Mouse (Mus musculus) lung, embryonic 14.5 days (tissue): ENCODE measurements around the gene Rnf126. TPM values are rescaled to one million over a fixed set of nuclear protein-coding genes. Genes with fewer than 3 reads are reported as not detected.

Experiments used
- ATAC-seq: fragments of 200-750 bp; cut with Nextera tagmentation; 2 replicates; pipeline ENCODE4 v1.8.0; 2017; ENCODE audit warnings: mild to moderate bottlenecking, moderate TSS enrichment, moderate library complexity; ENCODE audit not compliant: insufficient read depth
- DNase-seq: peaks from one replicate; pipeline ENCODE4 v3.0.0-alpha.2; 2015
- H3K27ac ChIP-seq: fragments of 300-500 bp; sonication (generic); 2 replicates; pipeline ENCODE4 v1.5.1; 2014; ENCODE audit warnings: low read depth, mild to moderate bottlenecking, moderate library complexity
- H3K27me3 ChIP-seq: fragments of 300-500 bp; sonication (generic); 2 replicates; pipeline ENCODE4 v1.6.1; 2014; ENCODE audit warnings: low read length, control low read depth; ENCODE audit not compliant: insufficient read depth
- H3K36me3 ChIP-seq: fragments of 300-500 bp; sonication (generic); 2 replicates; pipeline ENCODE4 v1.6.1; 2014; ENCODE audit warnings: control low read depth; ENCODE audit not compliant: insufficient read depth
- H3K4me1 ChIP-seq: fragments of 300-500 bp; sonication (generic); 2 replicates; pipeline ENCODE4 v1.6.1; 2014; ENCODE audit warnings: antibody characterized with exemption, control low read depth; ENCODE audit not compliant: insufficient read depth
- H3K4me2 ChIP-seq: fragments of 300-500 bp; sonication (generic); 2 replicates; pipeline ENCODE4 v1.6.1; 2014; ENCODE audit warnings: mild to moderate bottlenecking
- H3K4me3 ChIP-seq: fragments of 300-500 bp; sonication (generic); 2 replicates; pipeline ENCODE4 v1.5.1; 2014; ENCODE audit warnings: low read depth, low read length
- H3K9ac ChIP-seq: fragments of 300-500 bp; sonication (generic); 2 replicates; pipeline ENCODE4 v1.6.1; 2014
- H3K9me3 ChIP-seq: fragments of 300-500 bp; sonication (generic); 2 replicates; pipeline ENCODE4 v1.6.1; 2016; ENCODE audit warnings: low read depth, low read length, control low read depth
- CTCF ChIP-seq: IDR thresholded peaks from 2 replicates; pipeline ENCODE4 v1.5.1; 2016; ENCODE audit warnings: antibody characterized with exemption, low read depth
- WGBS: fragments of 180-500 bp; shearing (Covaris S2); extraction: QIAGEN DNeasy Blood & Tissue Kit; methylation state at CpG from one replicate; pipeline ENCODE4 v1.1.7; 2014; 5-methylcytosine and 5-hydroxymethylcytosine counted together
- polyA plus RNA-seq: library from polyadenylated mRNA; unstranded; fragments of >200 nt; fragmentation: Nextera tagmentation; extraction: Ambion mirVana; gene quantifications from 2 replicates; pipeline ENCODE4 v1.2.1, GENCODE M21; 2014

Gene Rnf126
- polyA plus RNA-seq, 1 experiment from 2014 or later = 123 TPM

DNA sequence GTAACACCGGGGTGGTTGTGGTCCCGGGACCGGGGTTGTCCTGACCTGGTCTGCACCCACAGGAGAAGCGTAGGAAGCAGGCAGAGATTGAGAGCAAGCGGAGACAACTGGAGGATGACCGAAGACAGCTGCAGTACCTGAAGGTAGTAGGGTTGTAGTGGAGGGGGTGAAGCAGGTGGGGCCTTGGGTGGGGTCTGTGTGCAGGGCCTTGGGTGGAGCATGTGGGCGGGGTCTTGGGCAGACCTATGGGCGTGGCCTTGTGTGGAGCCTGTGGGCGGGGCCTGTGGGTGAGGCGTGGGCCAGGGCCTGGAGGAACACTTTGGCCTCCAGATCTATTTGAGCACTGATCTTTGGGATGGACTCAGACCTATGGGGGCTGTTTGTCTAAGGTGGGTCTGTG, 40.2 kb upstream of the Rnf126 start:
- H3K27me3 ChIP-seq = no peaks in the 10 kb centered on the region
- 73% methylated on average over 10 of the region's 10 CpGs for WGBS
- peaks cover 23% of the 10 kb centered on the region for H3K36me3 ChIP-seq
- TF ChIP-seq CTCF = no peak
- H3K4me2 ChIP-seq = no peak overlapping the region
- peak overlapping the region; percentile 18; the same call in 1 of the 2 replicates for H3K27ac ChIP-seq
- no peaks in the 10 kb centered on the region for H3K9me3 ChIP-seq
- H3K4me1 ChIP-seq = peaks cover 12% of the 10 kb centered on the region
- ATAC-seq = no peak
- H3K9ac ChIP-seq = no peak overlapping the region
- H3K4me3 ChIP-seq = no peak overlapping the region
- DNase-seq = no peak

- H3K4me1 ChIP-seq = peaks cover 13% of the 10 kb centered on the region
- DNase-seq (no peak), ATAC-seq (no peak)
- H3K4me2 ChIP-seq = no peak overlapping the region
- no peaks in the 10 kb centered on the region for H3K27me3 ChIP-seq
- peaks cover 19% of the 10 kb centered on the region for H3K36me3 ChIP-seq
- no peak overlapping the region for H3K4me3 ChIP-seq
- H3K27ac ChIP-seq = no peak overlapping the region
- WGBS = 83% methylated on average over 9 of the region's 9 CpGs
- TF ChIP-seq CTCF = no peak
- no peaks in the 10 kb centered on the region for H3K9me3 ChIP-seq
- no peak overlapping the region for H3K9ac ChIP-seq
Measured at GRCm38 (mm10) chr10:79806331-79806730, 39.6 kb upstream of the Rnf126 start.

DNA sequence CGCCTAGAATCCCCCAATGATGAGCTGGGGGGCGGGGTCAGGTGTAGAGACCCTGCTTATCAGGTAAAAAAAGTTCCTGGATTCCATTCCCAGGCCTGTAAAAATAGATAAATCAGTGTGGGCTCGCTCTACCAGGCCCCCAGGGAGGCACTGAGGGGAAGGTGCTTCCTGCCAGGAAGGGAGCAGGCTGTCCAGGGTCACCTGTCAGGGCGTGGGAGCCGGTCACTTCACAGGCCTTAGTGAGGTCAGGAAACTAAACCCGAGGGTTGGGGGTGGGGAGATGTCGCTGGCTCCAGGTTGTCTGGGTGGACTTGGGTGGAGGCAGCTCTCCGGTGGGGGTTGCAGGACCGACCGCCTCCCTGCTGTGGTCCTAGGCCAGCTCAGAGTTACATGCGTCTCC, 38.9 kb upstream of the Rnf126 start:
- ATAC-seq = no peak
- Histone ChIP-seq H3K4me3 (no peak overlapping the region), H3K36me3 (peaks cover 12% of the 10 kb centered on the region), H3K4me1 (peaks cover 13% of the 10 kb centered on the region), H3K9ac (no peak overlapping the region), H3K9me3 (no peaks in the 10 kb centered on the region), H3K4me2 (no peak overlapping the region), H3K27ac (no peak overlapping the region; the same call in 1 of the 2 replicates), H3K27me3 (no peaks in the 10 kb centered on the region)
- DNase-seq = no peak
- TF ChIP-seq CTCF = no peak
- 43% methylated on average over 11 of the region's 11 CpGs for WGBS

DNA sequence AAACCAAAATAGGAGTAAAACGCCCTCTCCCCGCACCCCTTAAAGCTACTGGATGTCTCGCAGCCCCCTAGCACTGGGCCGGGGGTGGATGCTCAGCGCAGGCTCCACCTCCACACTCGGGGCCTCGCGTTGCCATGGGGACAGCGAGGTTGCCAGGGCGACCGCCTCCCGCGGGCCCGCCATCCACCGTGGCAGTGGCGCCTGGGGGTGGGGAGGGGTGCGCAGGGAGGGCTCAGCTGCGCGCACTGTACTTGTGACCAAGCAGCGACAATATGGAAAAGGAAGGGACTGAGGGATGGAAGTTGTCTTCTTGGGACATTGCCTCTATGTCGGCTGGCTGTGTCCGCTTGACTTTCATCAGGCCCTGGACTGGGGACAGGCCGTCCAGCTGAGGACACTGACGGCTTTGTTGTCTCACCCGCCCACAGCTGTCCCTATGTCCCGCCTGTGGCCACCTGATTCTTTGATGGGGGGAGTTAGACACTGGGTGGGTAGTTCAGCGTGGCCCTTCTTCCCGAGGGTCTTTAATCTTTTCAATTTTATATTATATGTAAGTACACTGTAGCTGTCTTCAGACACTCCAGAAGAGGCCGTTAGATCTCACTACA, 37.1 kb upstream of the Rnf126 start:
- DNase-seq (peak; percentile 66), ATAC-seq (peak; percentile 45; the same call in 1 of the 2 replicates)
- Histone ChIP-seq H3K27ac (no peak overlapping the region), H3K4me1 (peaks cover 13% of the 10 kb centered on the region), H3K36me3 (peaks cover 7% of the 10 kb centered on the region), H3K27me3 (no peaks in the 10 kb centered on the region), H3K4me2 (peak overlapping the region; percentile 40; the same call in 1 of the 2 replicates), H3K4me3 (no peak overlapping the region), H3K9ac (0 out of 2 replicates have a peak overlapping the region, but pooled peaks have one; percentile 6), H3K9me3 (no peaks in the 10 kb centered on the region)
- WGBS = 12% methylated on average over 29 of the region's 29 CpGs
- TF ChIP-seq CTCF = no peak

DNA sequence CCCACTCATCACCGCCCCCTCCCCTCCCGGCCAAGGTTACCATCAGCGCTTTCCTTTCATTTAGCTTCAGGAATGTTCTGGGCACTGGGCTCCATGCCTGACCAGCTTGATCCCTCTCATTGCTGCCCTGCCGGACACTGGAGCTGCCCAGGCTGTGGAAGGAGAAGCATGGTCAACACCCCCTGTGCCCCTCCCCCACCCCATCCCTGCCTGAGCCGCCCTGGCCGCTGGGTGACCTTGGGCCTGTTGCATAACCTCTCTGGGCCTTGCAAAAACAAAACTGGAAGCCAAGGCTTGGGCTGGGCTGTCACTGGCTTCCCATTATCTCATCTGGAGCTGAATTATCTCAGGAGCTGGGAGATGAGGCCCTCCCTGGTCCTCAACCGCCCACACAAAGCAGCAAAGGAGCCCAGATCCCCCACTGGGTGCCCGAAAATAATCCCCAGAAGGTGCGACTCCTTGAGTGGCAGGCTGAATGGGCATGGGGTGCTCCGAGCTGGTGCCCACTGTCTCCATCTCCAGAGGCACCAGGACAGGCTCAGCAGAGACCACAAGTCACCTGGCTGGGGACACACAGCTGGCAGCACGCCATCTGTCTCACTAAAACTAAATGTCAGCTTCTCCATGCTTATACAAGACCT, 35.7 kb upstream of the Rnf126 start:
- TF ChIP-seq CTCF = no peak
- Histone ChIP-seq H3K4me2 (0 out of 2 replicates have a peak overlapping the region, but pooled peaks have one; percentile 12), H3K4me1 (peaks cover 13% of the 10 kb centered on the region), H3K36me3 (no peaks in the 10 kb centered on the region), H3K9me3 (no peaks in the 10 kb centered on the region), H3K27me3 (no peaks in the 10 kb centered on the region), H3K27ac (no peak overlapping the region), H3K9ac (no peak overlapping the region), H3K4me3 (no peak overlapping the region)
- ATAC-seq (0 out of 2 replicates have a peak, but pooled peaks have one; percentile 11), DNase-seq (peak; percentile 27)
- WGBS = 45% methylated on average over 11 of the region's 11 CpGs

DNA sequence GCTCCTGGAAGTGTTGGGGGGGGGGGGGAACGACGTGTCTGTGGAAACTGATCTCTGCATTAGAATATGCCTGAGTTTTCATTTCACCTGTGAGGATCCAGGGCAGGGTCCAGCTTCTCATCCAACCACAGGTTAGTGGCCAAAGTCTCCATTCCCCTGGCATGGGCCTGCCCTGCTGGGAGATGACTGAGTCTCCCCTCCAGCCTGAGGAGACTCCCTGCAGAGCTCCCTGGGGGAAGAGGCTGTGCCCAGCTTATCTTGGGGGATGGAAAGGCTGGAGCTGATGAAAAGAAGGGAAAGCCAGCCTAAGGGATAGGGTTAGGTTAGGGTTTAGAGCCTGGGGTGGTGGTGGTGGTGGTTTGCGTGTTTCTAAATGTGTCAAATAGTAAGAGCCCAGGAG, 35.1 kb upstream of the Rnf126 start:
- H3K27ac ChIP-seq = no peak overlapping the region
- 0 out of 2 replicates have a peak overlapping the region, but pooled peaks have one; percentile 4 for H3K4me2 ChIP-seq
- no peaks in the 10 kb centered on the region for H3K27me3 ChIP-seq
- TF ChIP-seq CTCF = no peak
- no peak for ATAC-seq
- peaks cover 13% of the 10 kb centered on the region for H3K4me1 ChIP-seq
- H3K36me3 ChIP-seq = no peaks in the 10 kb centered on the region
- H3K9me3 ChIP-seq = no peaks in the 10 kb centered on the region
- H3K4me3 ChIP-seq = no peak overlapping the region
- no peak for DNase-seq
- 40% methylated on average over 3 of the region's 3 CpGs for WGBS
- H3K9ac ChIP-seq = no peak overlapping the region

- ATAC-seq (no peak), DNase-seq (no peak)
- 73% methylated on average over 11 of the region's 11 CpGs for WGBS
- H3K9me3 ChIP-seq = no peaks in the 10 kb centered on the region
- H3K9ac ChIP-seq = no peak overlapping the region
- H3K36me3 ChIP-seq = no peaks in the 10 kb centered on the region
- H3K4me3 ChIP-seq = no peak overlapping the region
- peaks cover 13% of the 10 kb centered on the region for H3K4me1 ChIP-seq
- TF ChIP-seq CTCF = no peak
- H3K4me2 ChIP-seq = no peak overlapping the region
- no peaks in the 10 kb centered on the region for H3K27me3 ChIP-seq
- H3K27ac ChIP-seq = no peak overlapping the region
Measured at GRCm38 (mm10) chr10:79800508-79800907, 33.8 kb upstream of the Rnf126 start.
